Mouse (Mus musculus) megakaryocyte-erythroid progenitor cell, adult 5 weeks (primary cell): ENCODE measurements around the gene Lrrtm1. TPM values are rescaled to one million over a fixed set of nuclear protein-coding genes. Genes with fewer than 3 reads are reported as not detected.

Experiments
- polyA plus RNA-seq: library from polyadenylated mRNA; stranded (reverse); fragments of >175 nt; gene quantifications from 2 replicates; pipeline ENCODE4 v1.2.3, GENCODE M21; 2012

The Lrrtm1 gene
- not detected in 2 replicates for polyA plus RNA-seq

DNA sequence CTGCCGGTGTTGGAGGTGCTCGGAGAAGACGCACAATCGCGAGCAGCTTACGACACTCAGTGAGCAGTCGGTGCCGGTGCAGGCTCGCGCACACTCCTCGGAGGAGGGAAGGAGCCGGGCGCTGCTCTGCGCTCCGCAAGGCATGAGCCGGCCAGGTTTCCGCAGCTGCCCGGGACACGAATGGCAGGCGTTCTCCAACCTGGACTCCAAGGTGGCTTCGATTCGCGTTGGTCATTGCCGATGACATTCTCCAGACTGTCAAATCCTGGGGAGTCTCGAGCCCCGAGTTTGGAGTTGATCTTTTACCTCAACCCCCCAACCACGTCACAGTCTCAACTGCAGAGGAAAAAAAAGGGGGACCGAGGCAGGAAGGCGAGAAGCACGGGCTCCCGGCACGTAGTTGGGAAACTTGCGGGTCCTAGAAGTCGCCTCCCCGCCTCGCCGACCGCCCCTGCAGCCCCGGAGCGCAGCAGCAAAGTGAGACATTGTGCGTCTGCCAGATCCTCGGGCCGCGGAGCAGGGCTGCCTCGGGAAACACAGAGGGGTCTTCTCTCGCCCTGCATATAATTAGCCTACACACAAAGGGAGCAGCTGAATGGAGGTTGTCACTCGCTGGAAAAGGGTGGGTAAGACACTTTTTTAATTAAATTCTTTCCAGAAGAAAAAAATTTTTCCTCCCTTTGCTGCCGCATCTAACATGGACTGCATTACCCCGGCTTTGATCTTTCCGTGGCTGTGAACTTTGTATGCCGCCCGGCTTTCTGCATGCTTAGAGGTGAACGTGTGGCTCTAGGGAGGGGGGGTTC, at the start of gene Lrrtm1:
Gene Lrrtm1 (plus strand): TSS at position 89 of the 806 bp plus-strand sequence.

